Mouse (Mus musculus) liver, embryonic 14.5 days (tissue): ENCODE measurements around the gene Use1. TPM values are rescaled to one million over a fixed set of nuclear protein-coding genes. Genes with fewer than 3 reads are reported as not detected.
"Not testable (repeated sequence)": the region's sequence is repeated elsewhere in the genome, so short reads cannot be mapped to it uniquely, and the experiment has no call there.

Experiments
- ATAC-seq: fragments of 200-750 bp; cut with Nextera tagmentation; 2 replicates; pipeline ENCODE4 v1.8.0; 2017; ENCODE audit warnings: moderate number of reproducible peaks, mild to moderate bottlenecking, moderate library complexity; ENCODE audit not compliant: insufficient read depth
- DNase-seq, 3 experiments: peaks; one replicate each; pipeline ENCODE4 v3.0.0-alpha.2; 2012 to 2013; ENCODE audit warnings: low read depth in 3 of 3, low spot score in 3 of 3
- H3K27ac ChIP-seq: fragments of 300-500 bp; sonication (generic); 2 replicates; pipeline ENCODE4 v1.5.1; 2014; ENCODE audit warnings: moderate library complexity, mild to moderate bottlenecking, control low read depth, inconsistent platforms
- H3K27me3 ChIP-seq: fragments of 300-500 bp; sonication (generic); 2 replicates; pipeline ENCODE4 v1.6.1; 2014; ENCODE audit warnings: mild to moderate bottlenecking, low read length, moderate library complexity; ENCODE audit not compliant: control insufficient read depth, insufficient read depth
- H3K36me3 ChIP-seq: fragments of 300-500 bp; sonication (generic); replicated peaks from 2 replicates; pipeline ENCODE4 v1.6.1; 2014; ENCODE audit warnings: low read depth; ENCODE audit not compliant: control insufficient read depth, insufficient read depth
- H3K4me1 ChIP-seq, 2 experiments: fragments of 200-500 bp in 1 of 2; fragments of 300-500 bp in 1 of 2; sonication (generic) in 1 of 2; replicated peaks; 2 replicates each; pipeline ENCODE4 v1.6.1; 2012 to 2014; ENCODE audit warnings: antibody characterized with exemption in 1 of 2, inconsistent platforms in 1 of 2, low read length in 1 of 2; ENCODE audit not compliant: control insufficient read depth in 2 of 2, insufficient read depth in 2 of 2
- H3K4me2 ChIP-seq: fragments of 300-500 bp; sonication (generic); 2 replicates; pipeline ENCODE4 v1.6.1; 2014; ENCODE audit warnings: low read depth, mild to moderate bottlenecking, control low read depth, moderate library complexity
- H3K4me3 ChIP-seq, 2 experiments: fragments of 200-500 bp in 1 of 2; fragments of 300-500 bp in 1 of 2; sonication (generic) in 1 of 2; 2 replicates each; pipeline ENCODE4 v1.5.1; 2012 to 2014; ENCODE audit warnings: low read depth in 2 of 2, low read length in 2 of 2, mild to moderate bottlenecking in 2 of 2, control low read depth in 1 of 2, inconsistent platforms in 1 of 2, moderate library complexity in 1 of 2; ENCODE audit not compliant: insufficient read depth in 1 of 2
- H3K9ac ChIP-seq: fragments of 300-500 bp; sonication (generic); replicated peaks from 2 replicates; pipeline ENCODE4 v1.6.1; 2014; ENCODE audit warnings: mild to moderate bottlenecking, control low read depth, moderate library complexity
- H3K9me3 ChIP-seq: fragments of 300-500 bp; sonication (generic); 2 replicates; pipeline ENCODE4 v1.6.1; 2016; ENCODE audit warnings: low read length, mixed read lengths; ENCODE audit not compliant: control insufficient read depth
- CTCF ChIP-seq: IDR thresholded peaks from 2 replicates; pipeline ENCODE4 v1.5.1; 2016; ENCODE audit warnings: antibody characterized with exemption, low read depth, control low read depth
- EP300 ChIP-seq: IDR thresholded peaks from 2 replicates; pipeline ENCODE4 v1.6.1; 2016; ENCODE audit warnings: antibody characterized with exemption, low read depth
- WGBS: fragments of 180-500 bp; shearing (Covaris S2); extraction: QIAGEN DNeasy Blood & Tissue Kit; methylation state at CpG from one replicate; pipeline ENCODE4 v1.1.7; 2014; ENCODE audit not compliant: insufficient replicate concordance; 5-methylcytosine and 5-hydroxymethylcytosine counted together
- polyA plus RNA-seq, 2 experiments: library from polyadenylated mRNA; depleted of rRNA in 1 of 2; stranded (reverse) in 1 of 2; unstranded in 1 of 2; fragments of >200 nt; fragmentation: Nextera tagmentation in 1 of 2; extraction: Ambion mirVana in 1 of 2; gene quantifications; 2 replicates each; pipeline versions ENCODE4 v1.2.1 to v1.2.3; 2012 to 2014

Use1 gene
- polyA plus RNA-seq (2012; rRNA removed): 41.9 and 57.2 TPM in 2 replicates
- polyA plus RNA-seq (2014; fragmentation: Nextera tagmentation; extraction: Ambion mirVana): 46.5 and 48.2 TPM in 2 replicates

DNA sequence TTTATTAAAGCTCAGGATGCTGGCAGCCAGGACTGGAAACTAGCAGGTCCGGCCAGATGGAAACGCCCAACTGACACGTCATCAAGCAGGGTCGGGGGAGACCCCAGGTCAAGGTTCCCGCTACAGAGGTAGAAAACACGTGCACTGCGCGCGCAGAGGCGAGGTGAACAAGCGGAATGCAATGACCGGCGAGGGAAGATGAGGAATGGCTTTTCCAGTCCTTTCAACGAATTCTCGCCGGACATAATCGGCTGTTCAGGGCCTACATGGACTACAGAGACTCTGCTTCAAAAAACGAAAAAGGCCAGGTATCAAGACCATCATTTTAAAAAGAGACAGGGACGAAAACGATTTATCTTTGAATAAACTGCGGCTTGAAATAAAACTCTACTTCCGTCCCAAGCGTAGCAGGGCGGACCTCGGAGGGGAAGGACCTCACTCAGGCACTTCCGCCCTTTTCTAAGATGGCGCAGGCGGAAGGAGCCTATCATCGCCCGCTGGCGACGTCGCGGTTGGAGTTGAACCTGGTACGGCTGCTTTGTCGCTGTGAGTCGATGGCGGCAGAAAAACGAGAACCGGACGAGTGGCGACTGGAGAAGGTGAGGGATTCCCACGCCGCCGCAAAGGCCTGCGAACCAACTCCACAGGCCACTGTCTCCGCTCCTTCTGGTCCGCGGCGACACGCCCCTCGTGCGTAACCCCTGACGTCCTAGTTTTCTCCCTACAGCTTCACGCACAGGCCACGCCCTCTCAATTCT is at the start of gene Use1:
Use1 (plus strand) TSS at position 78 of the 758 bp plus-strand sequence.
- Histone ChIP-seq H3K4me2 (peak within 1 kb of the TSS; percentile 96), H3K4me3 (peak within 1 kb of the TSS; percentile 84 to 92), H3K27ac (peak within 1 kb of the TSS; percentile 88), H3K4me1 (peaks cover 22 to 23% of the 10 kb centered on the region in 2 experiments), H3K36me3 (peaks cover 2% of the 10 kb centered on the region), H3K9ac (peak within 1 kb of the TSS; percentile 87), H3K9me3 (no peaks in the 10 kb centered on the region), H3K27me3 (no peaks in the 10 kb centered on the region)
- under 1% methylated on average over 56 of the region's 56 CpGs for WGBS
- DNase-seq (peak; percentile 84 to 88 (median 86)), ATAC-seq (peak; percentile 70)
- TF ChIP-seq CTCF (no peak), EP300 (no peak)

DNA sequence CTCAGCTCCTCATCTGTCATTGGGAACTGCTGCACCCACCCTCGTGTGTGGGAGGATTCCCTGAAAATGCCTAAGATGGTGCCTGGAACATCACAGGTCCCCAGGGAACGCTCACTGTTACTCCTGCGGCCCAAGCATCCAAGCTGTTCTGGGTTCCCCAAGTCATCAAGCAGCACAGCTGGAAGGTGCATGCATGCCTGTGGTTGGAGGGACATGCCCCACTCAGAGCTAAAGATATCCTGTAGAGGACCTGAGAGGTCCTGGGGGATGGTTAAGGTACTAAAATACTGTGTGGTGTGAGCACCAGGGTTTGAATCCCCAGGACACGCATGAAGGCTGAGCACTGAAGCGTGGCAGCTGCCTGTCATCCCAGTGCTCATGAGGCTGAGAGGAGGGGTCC is 48.0 kb upstream of the Use1 start:
- not testable (repeated sequence) for H3K27me3 ChIP-seq, DNase-seq, H3K27ac ChIP-seq, H3K9ac ChIP-seq, H3K36me3 ChIP-seq, ATAC-seq, H3K4me2 ChIP-seq, H3K9me3 ChIP-seq, H3K4me3 ChIP-seq
- peaks cover 15 to 30% of the 10 kb centered on the region in 2 experiments for H3K4me1 ChIP-seq
- 83% methylated on average over 5 of the region's 5 CpGs for WGBS

DNA sequence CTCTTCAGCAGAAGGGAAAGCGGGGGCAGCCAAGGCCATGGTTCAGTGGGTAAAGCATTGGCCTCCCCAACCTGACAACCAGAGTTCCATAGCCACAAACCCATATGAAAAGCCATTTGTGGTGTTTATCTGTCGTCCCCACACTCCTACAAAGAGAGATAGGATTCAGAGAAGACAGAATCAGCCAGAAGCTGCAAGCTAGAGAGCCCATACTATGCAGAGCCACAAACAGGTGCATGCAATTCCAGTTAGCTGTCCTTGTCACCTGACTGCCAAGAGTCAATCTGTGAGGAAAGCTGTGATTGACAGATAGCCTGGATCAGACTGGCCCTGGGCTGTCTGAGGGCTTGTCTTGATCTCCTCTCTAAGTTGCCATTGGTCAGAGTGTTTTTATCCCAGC is 46.9 kb upstream of the Use1 start:
- not testable (repeated sequence) for H3K4me3 ChIP-seq, H3K27ac ChIP-seq, DNase-seq, H3K36me3 ChIP-seq, H3K9me3 ChIP-seq, H3K27me3 ChIP-seq, H3K4me2 ChIP-seq, H3K9ac ChIP-seq
- H3K4me1 ChIP-seq: peaks cover 7 to 20% of the 10 kb centered on the region in 2 experiments
- ATAC-seq: peak; percentile 35; the same call in 1 of the 2 replicates
- WGBS: 27% methylated on average over 2 of the region's 2 CpGs

DNA sequence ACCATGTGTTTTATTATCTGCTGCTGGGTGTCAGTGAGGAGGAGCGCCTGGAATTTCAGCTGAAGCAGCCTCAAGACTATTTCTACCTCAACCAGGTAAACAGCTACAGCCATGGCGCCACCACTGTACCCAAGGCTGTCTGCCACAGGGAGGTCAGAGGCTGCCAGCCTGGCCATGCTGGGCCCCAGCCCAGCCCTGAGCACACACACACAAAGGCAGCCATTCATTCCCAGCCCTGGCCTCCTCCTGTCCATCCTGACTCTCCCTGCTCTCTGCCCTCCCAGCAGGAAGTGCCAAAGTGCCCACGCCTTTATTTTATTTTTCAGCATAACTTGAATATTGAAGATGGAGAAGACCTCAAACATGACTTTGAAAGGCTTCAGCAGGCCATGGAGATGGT is 43.7 kb upstream of the Use1 start:
- Histone ChIP-seq H3K27me3 (no peaks in the 10 kb centered on the region), H3K4me1 (no peaks in the 10 kb centered on the region; a peak in 1 of 4 replicates), H3K36me3 (peaks cover 4% of the 10 kb centered on the region), H3K9ac (no peak overlapping the region), H3K9me3 (no peaks in the 10 kb centered on the region), H3K4me2 (no peak overlapping the region), H3K4me3 (no peak overlapping the region), H3K27ac (no peak overlapping the region)
- WGBS: 73% methylated on average over 3 of the region's 3 CpGs
- TF ChIP-seq EP300 (no peak), CTCF (no peak)
- ATAC-seq (no peak), DNase-seq (no peak)

DNA sequence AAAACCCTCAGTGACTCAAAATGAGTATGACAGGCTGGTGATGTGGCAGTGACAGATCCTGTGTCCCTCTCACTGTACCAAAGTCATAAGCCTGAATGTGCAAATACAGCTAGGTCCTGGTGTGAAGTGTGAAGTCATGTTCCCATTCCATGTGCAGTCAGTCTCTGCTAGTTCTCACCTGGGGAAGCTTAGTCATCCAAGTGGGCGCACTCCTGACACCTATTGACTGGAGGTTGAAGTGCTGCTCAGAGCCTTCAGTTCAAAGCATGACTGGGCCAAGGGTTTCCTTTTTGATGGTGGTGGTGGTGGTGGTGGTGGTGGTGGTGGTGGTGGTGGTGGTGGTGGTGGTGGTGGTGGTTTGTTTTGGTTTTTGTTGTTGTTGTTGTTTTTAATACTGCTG is 41.8 kb upstream of the Use1 start:
- Histone ChIP-seq H3K4me1 (no peaks in the 10 kb centered on the region; a peak in 1 of 4 replicates), H3K27ac (no peak overlapping the region), H3K9ac (no peak overlapping the region), H3K4me3 (no peak overlapping the region), H3K27me3 (no peaks in the 10 kb centered on the region), H3K9me3 (no peaks in the 10 kb centered on the region), H3K4me2 (no peak overlapping the region), H3K36me3 (peaks cover 7% of the 10 kb centered on the region)
- 86% methylated on average over 1 of the region's 1 CpGs for WGBS
- 0 out of 2 replicates have a peak, but pooled peaks have one; percentile 35 for ATAC-seq
- TF ChIP-seq EP300 (no peak), CTCF (peak; percentile 77)
- DNase-seq: no peak

DNA sequence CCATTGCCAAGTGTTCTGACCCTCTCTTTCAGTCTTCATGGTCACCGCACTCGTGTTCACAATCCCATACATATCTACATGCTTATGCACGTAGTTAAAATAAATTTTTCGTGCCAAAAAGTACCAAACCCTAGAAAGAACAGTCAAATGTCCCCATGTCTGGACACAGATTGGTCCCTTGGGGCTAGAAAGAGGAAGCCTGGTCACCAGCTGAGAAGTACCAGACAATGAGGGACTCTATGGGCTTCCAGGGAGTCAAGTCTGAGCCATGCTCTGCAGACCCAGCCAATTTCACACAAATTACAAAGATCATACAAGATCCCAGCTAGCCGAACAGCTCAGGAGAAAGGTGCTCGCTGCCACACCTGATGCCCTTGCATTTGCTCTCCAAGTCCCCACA is 28.8 kb upstream of the Use1 start:
- not testable (repeated sequence) for H3K4me3 ChIP-seq, H3K4me1 ChIP-seq, DNase-seq, ATAC-seq, H3K27ac ChIP-seq, H3K4me2 ChIP-seq, H3K36me3 ChIP-seq, H3K9ac ChIP-seq, H3K27me3 ChIP-seq, H3K9me3 ChIP-seq
- 89% methylated on average over 6 of the region's 6 CpGs for WGBS
